Mouse (Mus musculus) cerebellum, postnatal 25 days (tissue): ENCODE measurements around the gene Stx4a.
"Not testable (repeated sequence)": the region's sequence is repeated elsewhere in the genome, so short reads cannot be mapped to it uniquely, and the experiment has no call there.

Source experiments
- DNase-seq, 2 experiments: peaks; one replicate each; pipeline ENCODE4 v3.0.0; 2021; ENCODE audit warnings: mixed read lengths in 2 of 2

Stx4a gene

DNA sequence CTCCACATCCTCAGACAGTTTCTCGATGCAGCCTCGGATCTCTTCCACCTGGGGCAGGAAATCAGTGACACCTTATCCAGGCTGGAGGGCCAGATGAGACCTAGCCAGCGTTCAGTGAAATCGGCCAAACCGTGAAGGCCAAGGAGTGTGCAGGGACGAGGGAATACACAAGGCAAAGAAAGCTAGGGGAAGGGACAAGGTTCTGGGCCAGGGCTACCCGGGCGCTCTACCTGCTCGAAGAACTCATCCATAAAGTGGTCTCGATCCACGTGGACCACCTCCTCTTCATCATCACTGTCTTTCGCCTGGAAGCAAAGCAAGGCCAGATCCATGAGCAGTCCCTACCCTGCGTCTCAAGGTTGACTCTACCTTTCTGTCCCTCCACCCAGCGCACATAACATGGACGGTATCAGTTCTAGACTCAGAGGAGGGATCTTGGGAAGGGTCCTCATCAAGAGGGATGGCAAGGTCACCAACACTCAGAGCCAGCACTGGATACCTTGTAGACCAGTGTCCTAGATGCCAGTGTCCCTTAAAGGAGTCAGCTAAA, 8.9 kb upstream of the Stx4a start:
- peak; percentile 33 to 42 for DNase-seq

DNA sequence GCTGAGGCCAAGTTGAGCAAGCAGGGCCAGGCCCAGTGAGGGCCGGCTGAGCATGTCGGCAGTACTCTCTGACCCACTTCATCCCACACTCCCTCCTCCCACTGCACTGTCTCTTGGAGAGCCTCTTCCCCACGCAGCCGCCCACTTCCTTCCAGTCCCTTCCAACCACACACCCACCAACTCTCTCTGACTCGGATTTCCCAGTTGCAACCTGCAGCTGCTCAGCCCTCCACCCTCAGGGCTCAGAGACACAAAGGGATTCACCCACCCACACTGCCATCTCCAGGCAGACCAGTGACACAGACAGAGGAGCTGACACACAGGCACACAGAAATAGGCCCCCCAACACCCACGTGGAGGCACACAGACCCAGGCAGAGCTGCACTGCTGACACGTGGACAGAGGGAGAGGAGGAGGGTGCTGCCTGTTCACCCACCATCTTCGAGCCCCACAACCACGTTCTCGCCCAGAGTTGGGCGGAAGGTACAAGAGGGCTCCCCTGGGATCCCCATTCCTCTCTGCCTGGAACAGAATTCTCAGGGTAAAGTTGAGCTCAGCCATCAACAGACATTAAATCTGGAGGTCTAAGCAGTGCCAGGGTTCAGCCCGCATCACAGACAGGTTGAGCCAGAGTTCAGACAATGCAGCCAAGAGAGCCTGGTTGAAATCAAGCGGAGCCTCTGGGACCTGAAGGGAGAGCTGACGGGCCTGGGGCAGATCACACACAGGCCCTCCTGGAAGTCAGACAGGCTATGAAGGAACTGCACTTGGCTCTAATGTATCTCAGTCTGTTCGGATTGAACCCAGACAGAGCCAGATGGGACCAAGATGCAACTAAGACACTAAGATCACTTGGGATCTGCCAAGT, 7.9 kb upstream of the Stx4a start:
- peak; percentile 65 to 72 for DNase-seq

DNA sequence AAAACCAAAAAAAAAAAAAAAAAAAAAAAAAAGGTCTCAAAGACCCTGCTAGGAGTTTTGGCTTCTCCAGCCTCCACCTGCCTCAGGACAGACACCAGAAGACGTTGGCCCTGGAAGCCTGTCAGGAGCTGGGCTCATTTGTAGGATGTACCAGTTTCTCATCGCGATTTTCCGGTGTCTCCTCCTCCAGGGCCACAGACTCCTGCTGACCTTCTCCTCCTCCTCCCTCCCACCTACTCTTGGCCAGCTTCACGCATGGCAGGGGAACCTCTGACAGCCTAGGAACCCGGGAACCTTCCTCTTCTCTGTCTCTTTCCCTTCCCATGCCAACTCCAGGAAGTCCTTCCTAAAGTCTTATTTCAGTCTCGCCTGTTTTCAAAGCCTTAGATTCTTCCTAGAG, 7.0 kb upstream of the Stx4a start:
- peak; percentile 47 to 57 for DNase-seq

DNA sequence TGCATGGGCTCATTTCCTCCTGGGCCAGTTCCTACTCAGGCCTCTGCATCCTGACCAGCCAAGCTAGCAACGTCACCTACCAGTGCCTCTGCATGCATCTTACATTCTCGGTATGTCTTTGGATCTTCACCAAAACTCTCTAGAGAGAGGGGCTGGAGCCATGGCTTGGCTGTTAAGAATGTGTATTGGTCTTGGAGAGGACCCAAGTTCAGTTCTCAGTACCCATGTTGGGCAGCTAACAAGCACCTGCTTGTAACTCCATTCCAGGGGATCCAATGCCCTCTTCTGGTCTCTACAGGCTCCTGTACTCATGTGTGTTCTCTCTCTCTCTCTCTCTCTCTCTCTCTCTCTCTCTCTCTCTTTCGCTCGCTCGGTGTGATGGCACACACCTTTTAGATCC, 6.3 kb upstream of the Stx4a start:
- peak in 1 of 2 experiments; percentile 29 for DNase-seq

DNA sequence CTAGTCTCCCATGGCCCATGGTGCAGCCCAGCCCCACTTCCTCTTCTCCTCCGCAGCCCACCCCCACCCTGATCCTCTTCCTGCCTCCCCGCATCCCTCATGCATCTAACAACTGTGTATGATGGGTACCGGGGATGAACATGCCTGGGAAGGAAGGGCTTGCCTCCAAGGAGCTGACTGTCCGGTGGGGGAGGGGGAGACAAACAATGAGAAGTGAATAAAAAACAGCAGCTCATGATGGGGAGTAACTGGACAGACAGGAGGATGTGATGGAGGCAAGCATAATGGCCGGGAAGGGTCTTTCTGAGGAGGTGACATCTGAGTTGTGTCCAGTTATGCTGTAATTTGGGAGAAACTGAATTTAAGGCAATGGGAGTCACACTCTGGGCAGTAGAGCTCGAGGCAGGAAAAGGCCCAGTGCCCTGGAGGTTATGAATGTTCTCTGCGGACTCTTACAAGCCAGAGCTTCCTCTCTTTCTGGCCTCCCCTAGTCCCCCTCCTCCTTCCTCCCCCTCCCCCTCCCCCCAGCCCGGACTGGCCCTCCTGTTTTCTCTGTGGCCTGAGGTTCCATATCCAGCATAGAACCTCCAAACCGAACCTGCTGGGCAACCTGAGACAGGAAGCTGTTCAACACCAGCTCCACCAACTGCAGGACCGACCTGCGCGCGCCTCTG, 3.1 kb upstream of the Stx4a start:
- peak in 1 of 2 experiments; percentile 30 for DNase-seq

DNA sequence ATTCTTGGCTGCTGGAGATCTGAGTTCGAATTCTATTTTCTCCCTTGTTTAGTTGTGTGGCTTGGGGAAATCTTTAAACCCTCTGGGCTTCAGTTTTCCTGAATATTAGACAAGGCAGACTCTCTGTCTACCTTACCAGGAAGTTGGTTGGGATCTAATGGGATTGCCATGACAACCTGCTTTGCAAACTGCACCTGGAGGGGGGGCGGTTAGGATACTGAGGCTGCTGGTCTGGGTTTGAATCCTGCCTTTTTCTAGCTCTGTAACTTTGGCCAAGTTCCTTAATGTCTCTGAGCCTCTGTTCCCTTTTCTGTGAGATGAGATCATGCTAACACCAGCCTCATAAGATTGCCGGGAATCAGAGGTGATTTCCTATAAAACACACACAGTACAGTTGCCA, 1.6 kb upstream of the Stx4a start:
- DNase-seq = no peak

DNA sequence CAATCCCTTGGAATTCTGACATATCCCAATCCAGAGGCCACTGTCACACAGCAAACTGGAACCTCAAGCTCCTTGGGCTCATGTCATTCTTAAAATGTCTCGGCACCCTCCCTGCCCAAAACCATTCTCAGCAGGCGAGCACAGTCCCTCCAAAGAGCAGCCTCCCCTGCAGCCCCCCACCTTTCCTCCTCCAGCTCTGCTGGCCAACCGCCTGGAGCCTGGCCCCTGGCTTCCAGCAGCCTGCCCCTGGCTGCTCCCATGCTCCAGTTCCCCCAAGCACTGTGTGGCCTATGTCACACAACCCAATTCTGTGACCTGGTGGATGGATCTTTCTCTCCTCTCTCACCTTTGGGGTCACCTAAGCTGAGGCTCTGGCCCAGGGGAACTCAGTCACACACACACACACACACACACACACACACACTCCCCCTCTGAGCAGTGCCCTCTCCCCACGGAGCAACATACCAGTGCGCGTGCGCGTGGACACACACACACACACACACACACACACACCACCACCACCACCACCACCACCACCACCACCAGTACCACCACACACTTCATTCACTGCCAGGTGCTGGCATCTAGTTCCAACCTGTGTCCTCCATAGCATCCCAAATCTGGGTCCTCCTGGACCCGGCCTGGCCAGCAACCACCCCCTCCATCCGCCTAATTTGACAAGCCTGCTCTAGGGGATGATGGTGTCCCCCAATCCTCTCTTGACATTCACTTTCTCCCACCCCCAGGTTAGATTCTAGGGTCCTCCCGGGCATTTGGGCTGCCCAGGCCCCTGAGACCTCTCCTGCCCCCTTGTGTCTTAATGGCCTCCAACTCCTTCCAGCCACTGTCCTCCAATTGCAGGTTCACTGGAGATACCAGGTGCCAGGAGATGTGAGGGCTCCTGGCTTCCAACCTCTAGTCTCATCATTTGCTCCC, 590 bp upstream of the Stx4a start:
- peak; percentile 74 to 76 for DNase-seq

DNA sequence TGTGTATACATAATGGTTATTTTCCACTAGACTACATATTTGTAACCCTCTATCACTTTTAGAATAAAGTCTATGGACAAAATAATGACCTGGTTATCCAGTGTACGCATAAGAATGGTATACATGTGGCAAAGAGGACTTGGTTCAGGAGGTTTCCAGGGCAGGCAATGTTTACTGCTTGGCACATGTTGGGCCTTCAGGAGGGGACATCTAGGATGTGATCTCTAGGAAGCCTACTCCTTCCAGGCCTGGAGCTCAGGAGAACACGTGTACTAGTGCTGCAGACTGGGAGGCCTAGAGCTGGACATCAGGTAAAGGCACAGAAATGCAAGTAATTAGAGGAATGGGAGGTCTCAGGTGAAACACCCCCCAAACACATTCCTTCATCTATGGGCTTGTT, 11.5 kb downstream of the Stx4a start:
- DNase-seq = no peak

DNA sequence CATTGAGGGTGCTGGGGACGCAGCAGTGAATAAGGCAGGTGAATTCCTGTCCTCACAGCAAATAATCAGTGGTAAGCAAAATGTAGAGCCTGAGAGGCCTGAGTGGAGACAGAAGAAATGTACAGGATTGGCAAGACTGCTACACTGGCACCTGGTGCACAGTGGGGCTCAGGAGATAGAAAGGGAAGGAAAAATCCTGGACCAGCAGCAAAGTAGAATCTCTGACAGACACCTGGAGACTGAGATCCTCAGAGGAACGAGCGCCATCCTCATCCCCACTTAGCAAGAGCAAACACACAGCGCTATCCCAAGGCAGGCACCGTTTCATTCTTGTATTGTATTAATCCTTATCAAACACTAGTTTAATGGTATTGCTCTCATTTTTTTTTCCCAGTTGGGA, 13.4 kb downstream of the Stx4a start:
- peak; percentile 72 to 73 for DNase-seq

DNA sequence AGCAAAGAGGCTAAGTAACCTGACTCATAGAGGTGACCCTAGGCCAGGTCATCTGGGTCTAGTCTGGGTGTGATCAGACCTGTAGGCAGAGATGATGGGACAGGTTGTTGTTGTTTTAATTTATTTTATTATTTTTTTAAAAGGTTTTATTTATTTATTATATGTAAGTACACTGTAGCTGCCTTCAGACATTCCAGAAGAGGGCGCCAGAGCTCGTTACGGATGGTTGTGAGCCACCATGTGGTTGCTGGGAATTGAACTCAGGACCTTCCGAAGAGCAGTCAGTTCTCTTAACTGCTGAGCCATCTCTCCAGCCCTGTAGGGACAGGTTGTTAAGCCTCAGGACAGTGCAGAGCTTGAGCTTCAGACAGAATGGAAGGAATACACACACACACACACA, 13.8 kb downstream of the Stx4a start:
- DNase-seq = peak in 1 of 2 experiments; percentile 55

DNA sequence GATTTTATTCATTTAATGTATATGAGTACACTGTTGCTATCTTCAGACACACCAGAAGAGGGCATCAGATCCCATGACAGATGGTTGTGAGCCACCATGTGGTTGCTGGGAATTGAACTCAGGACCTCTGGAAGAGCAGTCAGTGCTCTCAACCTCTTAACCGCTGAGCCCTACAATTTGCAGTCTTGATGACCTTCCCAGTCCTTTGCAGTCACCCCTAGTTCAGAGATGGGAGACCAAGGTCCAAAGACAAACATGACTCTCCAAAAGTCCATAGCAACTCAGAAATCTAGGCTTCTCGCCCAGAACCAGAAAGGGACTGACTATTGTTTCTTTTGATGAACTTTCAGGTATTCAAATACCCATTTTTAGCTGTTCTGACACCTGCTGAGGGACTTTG, 15.9 kb downstream of the Stx4a start:
- DNase-seq = not testable (repeated sequence)

DNA sequence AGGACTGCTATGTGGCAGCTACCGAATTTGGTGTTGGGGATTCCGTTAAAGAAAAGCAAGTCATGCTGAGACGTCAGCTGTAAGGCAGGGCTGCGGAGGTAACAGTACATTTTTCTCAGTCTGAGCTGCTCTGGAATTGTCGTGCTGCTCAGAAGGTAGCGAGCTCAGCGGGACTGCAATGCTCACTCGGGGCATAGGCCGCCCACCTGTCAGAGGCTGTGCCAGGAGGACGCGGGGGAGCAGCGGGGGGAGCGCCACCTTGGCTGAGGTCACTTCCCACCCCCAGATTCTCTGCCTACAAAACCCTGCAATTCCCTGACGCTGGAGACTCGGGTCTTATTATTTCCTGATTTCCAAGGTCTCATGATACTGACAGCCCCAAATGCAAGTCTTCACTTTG, 16.8 kb downstream of the Stx4a start:
- peak; percentile 86 to 88 for DNase-seq

DNA sequence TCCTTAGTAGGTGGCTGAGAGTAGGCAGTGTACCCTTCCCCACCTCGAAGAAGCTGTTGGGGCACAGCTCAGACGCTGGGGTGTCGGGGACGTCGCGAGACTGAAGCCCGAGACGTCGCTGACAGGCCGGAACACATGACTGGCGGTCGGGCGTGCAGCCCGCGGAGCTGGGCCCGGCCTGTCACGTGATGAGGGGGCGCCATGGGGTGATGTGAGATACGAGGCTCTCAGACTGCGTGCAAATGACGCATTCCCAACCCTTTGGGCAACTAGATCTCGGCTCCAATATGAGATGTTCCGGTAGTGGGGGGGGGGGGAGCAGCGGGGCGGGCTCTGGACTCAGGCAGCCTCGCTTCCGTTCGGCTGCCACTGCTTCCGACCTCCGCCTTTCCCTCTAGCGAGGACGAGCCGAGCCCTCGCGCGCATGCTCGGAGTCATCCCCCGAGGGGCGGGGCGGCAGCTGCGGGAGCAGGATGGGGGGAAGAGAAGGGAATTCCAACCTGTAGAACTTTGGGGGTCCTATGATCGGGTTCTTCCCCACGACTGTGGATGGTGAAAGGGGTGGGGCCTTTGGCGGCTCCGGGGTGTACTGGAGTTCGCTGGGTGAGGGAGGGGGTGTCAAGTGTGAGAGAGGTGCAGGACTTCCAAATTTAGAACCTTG, 17.4 kb downstream of the Stx4a start:
- peak; percentile 94 to 96 for DNase-seq

DNA sequence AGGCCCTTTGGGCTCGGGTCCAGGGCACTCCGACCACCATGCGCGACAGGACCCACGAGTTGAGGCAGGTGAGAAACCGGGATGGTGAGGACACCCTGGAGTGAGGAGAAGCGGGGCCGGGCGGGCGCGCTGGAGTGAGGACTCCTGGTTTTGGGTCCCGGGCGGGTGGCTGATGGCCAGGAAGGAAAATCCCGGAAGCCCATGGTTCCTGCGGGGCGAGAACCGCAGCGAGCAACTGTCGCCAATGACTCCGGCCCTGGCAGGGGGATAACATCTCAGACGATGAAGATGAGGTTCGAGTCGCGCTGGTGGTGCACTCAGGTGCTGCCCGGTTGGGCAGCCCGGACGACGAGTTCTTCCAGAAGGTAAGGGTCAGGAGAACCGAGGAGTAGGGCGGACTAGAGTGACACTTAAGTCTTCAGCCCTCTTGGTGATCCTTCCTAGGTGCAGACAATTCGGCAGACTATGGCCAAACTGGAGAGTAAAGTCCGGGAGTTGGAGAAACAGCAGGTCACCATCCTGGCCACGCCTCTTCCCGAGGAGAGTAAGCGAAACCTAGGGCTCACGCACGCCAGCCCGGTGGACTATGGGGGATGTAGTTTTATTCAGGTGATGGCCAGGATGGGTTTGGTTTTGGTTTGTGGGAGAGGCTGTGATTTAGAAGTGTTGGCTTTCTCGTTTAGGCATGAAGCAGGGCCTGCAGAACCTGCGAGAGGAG, 18.1 kb downstream of the Stx4a start:
- peak; percentile 86 to 90 for DNase-seq

DNA sequence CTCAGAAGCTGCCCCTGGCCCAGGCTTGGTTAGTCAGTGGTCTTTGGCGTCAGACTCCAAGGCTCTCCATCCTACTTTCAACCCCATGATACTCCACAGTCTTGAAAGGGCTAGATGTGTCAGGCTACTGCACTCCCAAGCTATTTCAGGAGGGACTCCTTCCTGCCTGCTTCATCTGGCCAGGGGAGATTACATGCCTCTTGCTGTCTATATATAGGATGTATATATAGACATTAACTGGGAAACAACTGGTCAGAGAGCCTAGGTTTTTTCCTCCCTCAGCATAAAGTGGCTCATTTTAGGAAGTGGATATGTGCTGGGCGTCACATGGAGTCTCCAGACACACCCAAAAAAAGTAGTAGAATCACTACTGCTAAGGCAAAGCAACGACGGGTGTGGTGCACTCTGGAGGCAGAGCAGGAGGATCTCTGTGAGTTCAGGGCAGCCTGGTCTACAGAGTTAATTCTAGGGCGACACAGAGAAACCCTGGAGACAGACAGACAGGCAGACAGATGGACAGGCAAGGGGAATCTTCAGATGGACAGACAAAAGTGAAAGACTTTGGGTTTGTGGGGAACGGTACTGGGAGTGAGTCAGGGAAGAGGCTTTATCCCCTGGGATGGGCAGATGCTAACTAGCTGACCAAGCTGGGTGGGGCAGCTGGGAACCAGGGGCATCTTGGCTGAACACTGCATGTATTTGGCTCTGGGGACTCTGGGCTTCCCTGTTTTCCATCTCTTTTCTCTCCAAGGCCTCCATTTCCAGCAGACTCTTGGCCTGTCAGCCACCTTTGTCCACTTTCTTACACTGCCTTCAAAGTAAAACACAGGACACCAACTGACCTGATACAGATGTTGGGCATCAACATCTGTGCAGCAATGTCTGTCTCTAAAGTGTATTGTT, 26.1 kb downstream of the Stx4a start:
- DNase-seq = no peak

DNA sequence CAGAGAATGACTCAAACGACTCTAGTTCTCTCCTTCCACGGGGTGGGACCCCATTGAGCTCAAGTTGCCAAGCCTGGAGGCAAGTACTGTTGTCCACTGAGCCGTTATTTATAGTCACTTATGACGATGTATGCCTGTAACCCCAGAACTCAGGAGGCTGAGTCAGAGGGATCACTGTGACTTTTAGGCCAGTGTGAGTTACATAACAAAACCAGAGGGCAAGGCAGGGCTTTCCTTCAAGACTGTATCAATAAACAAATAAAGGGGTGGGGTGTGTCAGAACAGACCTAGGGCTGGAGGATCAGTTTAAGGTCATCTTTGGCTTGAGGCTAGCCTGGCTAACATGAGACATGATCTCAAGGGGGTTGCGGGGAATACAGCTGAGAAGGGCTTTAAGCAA, 26.8 kb downstream of the Stx4a start:
- DNase-seq = no peak

DNA sequence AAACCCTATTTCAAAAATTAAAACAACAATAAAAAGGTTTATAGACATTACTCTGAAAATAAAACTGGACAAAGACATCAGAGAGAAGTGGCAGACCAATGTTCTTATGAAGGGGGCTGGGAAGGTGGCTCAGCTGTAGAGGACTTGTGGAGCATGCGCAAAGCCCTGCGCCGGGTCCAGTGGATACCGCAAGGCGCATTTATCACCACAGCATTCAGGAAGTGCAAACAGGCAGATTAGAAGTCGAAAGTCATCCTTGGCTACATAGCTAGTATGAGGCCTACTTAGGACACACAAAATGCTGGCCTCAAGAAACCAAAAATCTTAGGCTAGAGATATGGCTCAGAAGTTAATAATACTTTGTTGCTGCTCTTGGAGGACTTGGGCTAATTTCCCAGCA, 34.2 kb downstream of the Stx4a start:
- no peak for DNase-seq

DNA sequence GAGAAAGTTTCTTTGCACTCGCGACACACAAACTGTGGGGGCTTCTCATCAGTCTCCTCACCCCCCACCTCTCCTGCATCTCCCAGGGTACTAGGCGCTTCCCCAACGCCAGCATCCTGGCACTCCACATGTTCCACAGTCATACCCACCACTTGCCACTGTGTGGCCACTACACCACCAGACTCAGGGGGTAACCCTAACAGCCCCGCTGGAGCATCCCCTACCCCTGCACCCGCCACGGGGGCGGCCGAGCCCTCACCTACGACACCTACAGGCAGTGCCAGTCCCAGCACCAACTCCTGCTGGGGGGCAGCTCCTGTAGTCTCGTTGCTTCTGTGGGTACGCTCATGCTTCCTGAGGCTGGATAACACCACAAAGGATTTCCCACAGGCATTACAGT, 42.3 kb downstream of the Stx4a start:
- no peak for DNase-seq

DNA sequence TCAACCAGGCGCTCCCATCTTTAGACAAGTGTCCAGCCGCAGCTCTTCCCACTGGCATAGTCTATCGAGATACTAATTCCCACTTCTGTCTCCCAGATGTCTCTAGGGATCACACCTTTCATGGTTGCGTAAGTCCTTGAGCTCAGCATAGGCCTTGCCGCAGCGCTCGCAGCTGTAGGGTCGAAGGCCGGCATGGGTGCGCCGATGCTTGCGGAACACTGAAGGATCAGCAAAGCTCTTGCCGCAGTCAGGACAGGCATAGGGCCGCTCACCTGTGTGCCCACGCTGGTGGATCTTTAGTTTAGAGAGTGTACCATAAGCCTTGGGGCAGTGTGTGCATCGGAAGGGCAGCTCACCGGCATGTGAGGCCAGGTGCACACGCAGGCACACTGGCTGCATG, 43.5 kb downstream of the Stx4a start:
- DNase-seq = no peak

DNA sequence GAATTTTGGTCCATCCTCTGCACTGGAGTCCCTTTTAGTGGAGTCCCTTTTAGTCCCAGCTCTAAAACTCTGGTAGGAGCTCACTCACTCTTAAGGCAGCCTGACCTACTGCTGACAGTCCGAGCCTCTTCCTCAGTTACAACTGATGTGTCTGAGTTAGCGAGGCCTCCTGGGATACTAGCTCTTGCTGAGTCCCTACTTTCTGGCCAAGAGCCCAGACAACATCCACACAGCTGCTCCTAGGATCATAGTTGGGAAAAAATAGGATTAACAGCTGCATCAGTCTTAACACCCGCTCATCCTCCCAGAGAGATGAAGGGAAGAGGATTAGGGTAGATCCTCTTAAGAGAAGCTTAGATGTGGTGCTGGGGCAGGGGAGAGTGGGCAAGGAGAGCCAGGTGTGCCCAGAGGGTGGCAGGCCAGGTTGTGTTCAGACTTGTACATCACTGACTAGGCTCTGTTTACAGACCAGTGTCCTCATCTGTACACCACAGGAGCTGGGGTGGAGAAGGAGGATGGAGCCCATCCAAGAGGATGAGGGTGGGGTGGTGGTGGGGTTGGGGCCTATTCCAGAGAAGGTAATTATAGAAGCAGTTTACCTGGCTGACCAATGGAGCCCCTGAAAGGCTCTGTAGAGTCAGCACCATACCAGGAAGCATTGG, 45.2 kb downstream of the Stx4a start:
- DNase-seq = no peak
